Mouse (Mus musculus): ENCODE measurements around the gene Kif20b. TPM values are rescaled to one million over a fixed set of nuclear protein-coding genes. Genes with fewer than 3 reads are reported as not detected.

Kif20b gene
- polyA plus RNA-seq, 1 experiment from 2014 or later = 47.2 TPM

- no peaks in the 10 kb centered on the region for H3K27me3 ChIP-seq (ENCODE audit: control insufficient read depth, insufficient read depth, low read length)
- ATAC-seq (ENCODE audit: insufficient read depth, low FRiP score) = no peak
- no peak overlapping the region for H3K4me3 ChIP-seq (replicated peaks; ENCODE audit: low read length)
- H3K27ac ChIP-seq (ENCODE audit: low read length) = no peak overlapping the region
- 68% methylated on average over 4 of the region's 4 CpGs for WGBS
- no peaks in the 10 kb centered on the region for H3K4me1 ChIP-seq (ENCODE audit: control insufficient read depth, insufficient read depth, low read length)
- no peak overlapping the region for H3K4me2 ChIP-seq (ENCODE audit: low read depth, low read length)
- no peak overlapping the region for H3K9ac ChIP-seq (ENCODE audit: low read length)
- no peaks in the 10 kb centered on the region for H3K36me3 ChIP-seq (ENCODE audit: control insufficient read depth, insufficient read depth, low read length)
- H3K9me3 ChIP-seq (replicated peaks; ENCODE audit: control insufficient read depth, low read length) = no peaks in the 10 kb centered on the region
Observed at GRCm38 (mm10) chr19:34886324-34886723, 35.8 kb upstream of the Kif20b start.

- H3K4me1 ChIP-seq (ENCODE audit: control insufficient read depth, insufficient read depth, low read length) = no peaks in the 10 kb centered on the region
- ATAC-seq (ENCODE audit: insufficient read depth, low FRiP score) = no peak
- H3K36me3 ChIP-seq (ENCODE audit: control insufficient read depth, insufficient read depth, low read length) = no peaks in the 10 kb centered on the region
- no peaks in the 10 kb centered on the region for H3K27me3 ChIP-seq (ENCODE audit: control insufficient read depth, insufficient read depth, low read length)
- H3K4me3 ChIP-seq (replicated peaks; ENCODE audit: low read length) = no peak overlapping the region
- no peak overlapping the region for H3K27ac ChIP-seq (ENCODE audit: low read length)
- H3K4me2 ChIP-seq (ENCODE audit: low read depth, low read length) = no peak overlapping the region
- 50% methylated on average over 3 of the region's 3 CpGs for WGBS
- no peaks in the 10 kb centered on the region for H3K9me3 ChIP-seq (replicated peaks; ENCODE audit: control insufficient read depth, low read length)
- H3K9ac ChIP-seq (ENCODE audit: low read length) = no peak overlapping the region
Observed at GRCm38 (mm10) chr19:34890981-34891380, 31.2 kb upstream of the Kif20b start.

GRCm38 (mm10) chr19:34891590-34891989 lies 30.6 kb upstream of the Kif20b start:
- WGBS = 79% methylated on average over 1 of the region's 1 CpGs
- ATAC-seq (ENCODE audit: insufficient read depth, low FRiP score) = no peak
- no peaks in the 10 kb centered on the region for H3K9me3 ChIP-seq (replicated peaks; ENCODE audit: control insufficient read depth, low read length)
- no peak overlapping the region for H3K4me3 ChIP-seq (replicated peaks; ENCODE audit: low read length)
- no peak overlapping the region for H3K4me2 ChIP-seq (ENCODE audit: low read depth, low read length)
- no peaks in the 10 kb centered on the region for H3K27me3 ChIP-seq (ENCODE audit: control insufficient read depth, insufficient read depth, low read length)
- no peaks in the 10 kb centered on the region for H3K36me3 ChIP-seq (ENCODE audit: control insufficient read depth, insufficient read depth, low read length)
- H3K4me1 ChIP-seq (ENCODE audit: control insufficient read depth, insufficient read depth, low read length) = no peaks in the 10 kb centered on the region
- H3K27ac ChIP-seq (ENCODE audit: low read length) = no peak overlapping the region
- H3K9ac ChIP-seq (ENCODE audit: low read length) = no peak overlapping the region

GRCm38 (mm10) chr19:34895082-34895481 lies 27.1 kb upstream of the Kif20b start:
- no peak overlapping the region for H3K4me3 ChIP-seq (replicated peaks; ENCODE audit: low read length)

GRCm38 (mm10) chr19:34897082-34897965 lies 24.8 kb upstream of the Kif20b start:
- Histone ChIP-seq H3K9ac (ENCODE audit: low read length) (no peak overlapping the region), H3K27me3 (ENCODE audit: control insufficient read depth, insufficient read depth, low read length) (no peaks in the 10 kb centered on the region), H3K9me3 (replicated peaks; ENCODE audit: control insufficient read depth, low read length) (no peaks in the 10 kb centered on the region), H3K36me3 (ENCODE audit: control insufficient read depth, insufficient read depth, low read length) (no peaks in the 10 kb centered on the region), H3K27ac (ENCODE audit: low read length) (no peak overlapping the region), H3K4me1 (ENCODE audit: control insufficient read depth, insufficient read depth, low read length) (no peaks in the 10 kb centered on the region), H3K4me2 (ENCODE audit: low read depth, low read length) (no peak overlapping the region), H3K4me3 (replicated peaks; ENCODE audit: low read length) (no peak overlapping the region)
- ATAC-seq (ENCODE audit: insufficient read depth, low FRiP score) = no peak
- WGBS = 83% methylated on average over 15 of the region's 15 CpGs

More at GRCm38 (mm10) chr19:34895082-34895481, 27.1 kb upstream of the Kif20b start:
- H3K36me3 ChIP-seq (ENCODE audit: control insufficient read depth, insufficient read depth, low read length) = no peaks in the 10 kb centered on the region
- no peak overlapping the region for H3K9ac ChIP-seq (ENCODE audit: low read length)
- H3K9me3 ChIP-seq (replicated peaks; ENCODE audit: control insufficient read depth, low read length) = no peaks in the 10 kb centered on the region
- no peaks in the 10 kb centered on the region for H3K27me3 ChIP-seq (ENCODE audit: control insufficient read depth, insufficient read depth, low read length)
- no peak overlapping the region for H3K4me2 ChIP-seq (ENCODE audit: low read depth, low read length)
- H3K27ac ChIP-seq (ENCODE audit: low read length) = no peak overlapping the region
- no peak for ATAC-seq (ENCODE audit: insufficient read depth, low FRiP score)
- H3K4me1 ChIP-seq (ENCODE audit: control insufficient read depth, insufficient read depth, low read length) = no peaks in the 10 kb centered on the region
- 74% methylated on average over 4 of the region's 4 CpGs for WGBS

- no peak overlapping the region for H3K4me3 ChIP-seq (replicated peaks; ENCODE audit: low read length)
- no peak overlapping the region for H3K9ac ChIP-seq (ENCODE audit: low read length)
- no peak overlapping the region for H3K4me2 ChIP-seq (ENCODE audit: low read depth, low read length)
- no peak overlapping the region for H3K27ac ChIP-seq (ENCODE audit: low read length)
- H3K36me3 ChIP-seq (ENCODE audit: control insufficient read depth, insufficient read depth, low read length) = no peaks in the 10 kb centered on the region
- H3K4me1 ChIP-seq (ENCODE audit: control insufficient read depth, insufficient read depth, low read length) = no peaks in the 10 kb centered on the region
- 80% methylated on average over 4 of the region's 4 CpGs for WGBS
- ATAC-seq (ENCODE audit: insufficient read depth, low FRiP score) = no peak
- no peaks in the 10 kb centered on the region for H3K27me3 ChIP-seq (ENCODE audit: control insufficient read depth, insufficient read depth, low read length)
- H3K9me3 ChIP-seq (replicated peaks; ENCODE audit: control insufficient read depth, low read length) = no peaks in the 10 kb centered on the region
Observed at GRCm38 (mm10) chr19:34898941-34899340, 23.2 kb upstream of the Kif20b start.

- Histone ChIP-seq H3K27ac (ENCODE audit: low read length) (no peak overlapping the region), H3K9ac (ENCODE audit: low read length) (no peak overlapping the region), H3K4me2 (ENCODE audit: low read depth, low read length) (no peak overlapping the region), H3K27me3 (ENCODE audit: control insufficient read depth, insufficient read depth, low read length) (no peaks in the 10 kb centered on the region), H3K4me1 (ENCODE audit: control insufficient read depth, insufficient read depth, low read length) (no peaks in the 10 kb centered on the region), H3K36me3 (ENCODE audit: control insufficient read depth, insufficient read depth, low read length) (no peaks in the 10 kb centered on the region), H3K4me3 (replicated peaks; ENCODE audit: low read length) (no peak overlapping the region), H3K9me3 (replicated peaks; ENCODE audit: control insufficient read depth, low read length) (no peaks in the 10 kb centered on the region)
- 89% methylated on average over 7 of the region's 7 CpGs for WGBS
- ATAC-seq (ENCODE audit: insufficient read depth, low FRiP score) = no peak
Observed at GRCm38 (mm10) chr19:34901266-34901665, 20.9 kb upstream of the Kif20b start.

- H3K4me1 ChIP-seq (ENCODE audit: control insufficient read depth, insufficient read depth, low read length) = no peaks in the 10 kb centered on the region
- no peaks in the 10 kb centered on the region for H3K27me3 ChIP-seq (ENCODE audit: control insufficient read depth, insufficient read depth, low read length)
- WGBS = 78% methylated on average over 2 of the region's 2 CpGs
- no peak overlapping the region for H3K4me3 ChIP-seq (replicated peaks; ENCODE audit: low read length)
- H3K4me2 ChIP-seq (ENCODE audit: low read depth, low read length) = no peak overlapping the region
- no peaks in the 10 kb centered on the region for H3K36me3 ChIP-seq (ENCODE audit: control insufficient read depth, insufficient read depth, low read length)
- ATAC-seq (ENCODE audit: insufficient read depth, low FRiP score) = no peak
- no peak overlapping the region for H3K27ac ChIP-seq (ENCODE audit: low read length)
- no peak overlapping the region for H3K9ac ChIP-seq (ENCODE audit: low read length)
- no peaks in the 10 kb centered on the region for H3K9me3 ChIP-seq (replicated peaks; ENCODE audit: control insufficient read depth, low read length)
Observed at GRCm38 (mm10) chr19:34901735-34902134, 20.4 kb upstream of the Kif20b start.

GRCm38 (mm10) chr19:34904032-34904431 lies 18.1 kb upstream of the Kif20b start:
- Histone ChIP-seq H3K27me3 (ENCODE audit: control insufficient read depth, insufficient read depth, low read length) (no peaks in the 10 kb centered on the region), H3K4me1 (ENCODE audit: control insufficient read depth, insufficient read depth, low read length) (no peaks in the 10 kb centered on the region), H3K27ac (ENCODE audit: low read length) (no peak overlapping the region), H3K4me2 (ENCODE audit: low read depth, low read length) (no peak overlapping the region), H3K9ac (ENCODE audit: low read length) (no peak overlapping the region), H3K36me3 (ENCODE audit: control insufficient read depth, insufficient read depth, low read length) (no peaks in the 10 kb centered on the region), H3K9me3 (replicated peaks; ENCODE audit: control insufficient read depth, low read length) (no peaks in the 10 kb centered on the region), H3K4me3 (replicated peaks; ENCODE audit: low read length) (no peak overlapping the region)
- no peak for ATAC-seq (ENCODE audit: insufficient read depth, low FRiP score)
- 81% methylated on average over 5 of the region's 5 CpGs for WGBS

All from stomach, embryonic 16.5 days (tissue).